Mouse (Mus musculus): ENCODE results near the gene Prdx6. TPM values are rescaled to one million over a fixed set of nuclear protein-coding genes. Genes with fewer than 3 reads are reported as not detected.

The Prdx6 gene
- polyA plus RNA-seq (2015; fragmentation: Nextera tagmentation; extraction: Ambion mirVana), result 383 and 398 TPM in 2 replicates

DNA sequence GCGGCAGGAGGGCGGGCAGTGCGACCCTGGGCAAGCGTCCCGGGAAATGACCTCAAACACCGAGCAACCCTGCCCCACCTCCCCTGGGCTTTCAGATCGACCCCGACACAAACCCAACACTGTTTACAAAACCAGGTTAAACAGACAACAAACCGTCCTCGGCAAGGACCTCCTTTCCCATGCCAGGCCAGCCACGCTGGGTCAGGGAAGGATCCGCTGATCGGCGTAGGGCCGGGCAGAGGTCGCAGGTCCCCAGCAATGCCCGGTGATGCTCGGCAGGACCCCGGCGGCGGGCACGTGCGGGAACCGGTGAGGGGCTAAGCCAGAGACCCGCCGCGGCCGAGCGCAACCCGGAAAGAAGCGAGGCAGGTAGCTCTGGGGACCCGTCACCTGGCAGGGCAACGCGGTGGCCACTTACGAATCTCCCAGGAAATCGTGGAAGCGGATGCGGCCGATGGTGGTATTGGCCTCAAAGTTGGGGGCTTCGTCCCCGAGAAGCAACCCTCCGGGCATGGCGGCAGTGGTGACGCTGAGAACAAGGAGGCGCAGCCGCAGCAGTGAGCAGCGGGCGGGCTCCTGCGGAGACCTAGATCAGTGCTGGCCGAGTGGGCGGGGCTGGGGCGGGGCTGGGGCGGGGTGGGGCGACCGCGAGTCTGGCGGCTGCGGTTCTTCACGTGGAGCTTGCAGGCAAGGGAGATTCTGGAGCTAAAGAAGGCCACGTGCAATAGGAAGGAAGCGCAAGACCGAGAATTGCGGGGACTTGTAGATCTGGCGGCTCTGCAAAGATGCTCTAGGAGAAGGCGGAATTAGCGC lies at the start of gene Prdx6:
Gene Prdx6 (minus strand): TSS at position 616 of the 813 bp plus-strand sequence.
- Histone ChIP-seq H3K4me2 (ENCODE audit: low read depth, low read length) (peak within 1 kb of the TSS; percentile 71), H3K36me3 (ENCODE audit: control insufficient read depth, insufficient read depth) (no peaks in the 10 kb centered on the region; the same call in 1 of the 2 replicates), H3K27ac (ENCODE audit: low read length) (peak within 1 kb of the TSS; percentile 90), H3K9ac (ENCODE audit: low read depth, low read length) (peak within 1 kb of the TSS; percentile 94), H3K4me3 (ENCODE audit: low read depth, low read length) (peak within 1 kb of the TSS; percentile 90), H3K9me3 (replicated peaks; ENCODE audit: control insufficient read depth, low read length) (no peaks in the 10 kb centered on the region), H3K4me1 (ENCODE audit: control insufficient read depth, low read depth, low read length) (peaks cover 69% of the 10 kb centered on the region), H3K27me3 (ENCODE audit: control insufficient read depth, insufficient read depth, low read depth, low read length) (no peaks in the 10 kb centered on the region)
- under 1% methylated on average over 66 of the region's 66 CpGs for WGBS (ENCODE audit: insufficient replicate concordance)
- ATAC-seq (ENCODE audit: low read depth), result peak; percentile 84

DNA sequence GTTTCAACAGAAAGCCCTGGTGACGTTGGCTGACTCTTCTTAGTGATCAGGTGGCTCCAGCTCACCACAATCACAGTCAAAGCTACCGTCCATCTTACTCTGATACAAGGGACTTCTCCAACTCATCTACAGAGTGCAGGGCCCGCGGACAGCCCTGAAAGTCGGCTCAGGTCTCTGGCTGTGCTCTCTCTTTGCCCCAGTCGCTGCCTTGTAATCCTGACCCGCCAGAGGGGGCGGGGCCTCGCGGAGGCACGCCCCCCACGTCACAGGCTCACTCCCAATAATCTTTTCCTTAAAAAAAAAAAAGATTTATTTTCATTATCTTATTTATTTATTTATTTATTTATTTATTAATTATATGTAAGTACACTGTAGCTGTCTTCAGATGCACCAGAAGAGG lies 37.2 kb upstream of the Prdx6 start:
- no peak overlapping the region for H3K4me3 ChIP-seq (ENCODE audit: low read depth, low read length)
- no peak for ATAC-seq (ENCODE audit: low read depth)
- WGBS (ENCODE audit: insufficient replicate concordance), result 36% methylated on average over 12 of the region's 12 CpGs

DNA sequence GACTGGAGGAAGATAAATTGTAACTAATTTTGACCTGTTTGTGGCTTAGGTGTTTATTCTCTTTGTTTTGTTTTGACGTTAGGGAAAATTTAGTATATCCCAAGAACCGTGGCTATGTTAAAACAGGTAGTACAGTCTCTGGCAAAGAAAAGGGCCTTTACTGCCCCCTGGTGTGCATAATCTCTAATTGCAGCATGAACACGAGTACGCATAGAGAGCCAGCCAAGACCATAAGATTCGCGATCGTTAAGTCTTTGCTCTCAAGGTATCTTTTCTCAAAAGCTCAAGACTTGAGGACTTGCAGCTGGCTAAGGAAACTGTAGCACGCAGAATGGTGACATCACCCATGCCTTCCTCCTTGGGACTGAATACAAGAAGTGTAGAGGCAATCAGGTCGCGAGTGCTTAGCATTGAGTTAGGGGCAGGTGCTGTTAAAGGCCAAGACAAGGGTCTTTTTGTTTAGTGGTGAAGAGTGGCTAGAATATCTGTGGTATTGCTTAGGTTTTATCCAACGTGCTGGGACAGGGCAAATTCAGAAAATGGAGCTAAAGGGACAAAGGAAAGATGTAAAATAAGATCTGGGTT lies 35.8 kb upstream of the Prdx6 start:
- Histone ChIP-seq H3K36me3 (ENCODE audit: control insufficient read depth, insufficient read depth) (no peaks in the 10 kb centered on the region), H3K27ac (ENCODE audit: low read length) (no peak overlapping the region), H3K9ac (ENCODE audit: low read depth, low read length) (no peak overlapping the region), H3K4me2 (ENCODE audit: low read depth, low read length) (no peak overlapping the region), H3K27me3 (ENCODE audit: control insufficient read depth, insufficient read depth, low read depth, low read length) (no peaks in the 10 kb centered on the region), H3K4me3 (ENCODE audit: low read depth, low read length) (no peak overlapping the region), H3K9me3 (replicated peaks; ENCODE audit: control insufficient read depth, low read length) (no peaks in the 10 kb centered on the region), H3K4me1 (ENCODE audit: control insufficient read depth, low read depth, low read length) (no peaks in the 10 kb centered on the region)
- ATAC-seq (ENCODE audit: low read depth), result peak; percentile 56
- 26% methylated on average over 11 of the region's 11 CpGs for WGBS (ENCODE audit: insufficient replicate concordance)

More for the DNA sequence above, 37.2 kb upstream of the Prdx6 start:
- H3K9me3 ChIP-seq (replicated peaks; ENCODE audit: control insufficient read depth, low read length), result no peaks in the 10 kb centered on the region
- no peak overlapping the region for H3K9ac ChIP-seq (ENCODE audit: low read depth, low read length)
- no peaks in the 10 kb centered on the region for H3K4me1 ChIP-seq (ENCODE audit: control insufficient read depth, low read depth, low read length)
- no peak overlapping the region for H3K4me2 ChIP-seq (ENCODE audit: low read depth, low read length)
- no peaks in the 10 kb centered on the region for H3K27me3 ChIP-seq (ENCODE audit: control insufficient read depth, insufficient read depth, low read depth, low read length)
- H3K27ac ChIP-seq (ENCODE audit: low read length), result no peak overlapping the region
- no peaks in the 10 kb centered on the region for H3K36me3 ChIP-seq (ENCODE audit: control insufficient read depth, insufficient read depth)

DNA sequence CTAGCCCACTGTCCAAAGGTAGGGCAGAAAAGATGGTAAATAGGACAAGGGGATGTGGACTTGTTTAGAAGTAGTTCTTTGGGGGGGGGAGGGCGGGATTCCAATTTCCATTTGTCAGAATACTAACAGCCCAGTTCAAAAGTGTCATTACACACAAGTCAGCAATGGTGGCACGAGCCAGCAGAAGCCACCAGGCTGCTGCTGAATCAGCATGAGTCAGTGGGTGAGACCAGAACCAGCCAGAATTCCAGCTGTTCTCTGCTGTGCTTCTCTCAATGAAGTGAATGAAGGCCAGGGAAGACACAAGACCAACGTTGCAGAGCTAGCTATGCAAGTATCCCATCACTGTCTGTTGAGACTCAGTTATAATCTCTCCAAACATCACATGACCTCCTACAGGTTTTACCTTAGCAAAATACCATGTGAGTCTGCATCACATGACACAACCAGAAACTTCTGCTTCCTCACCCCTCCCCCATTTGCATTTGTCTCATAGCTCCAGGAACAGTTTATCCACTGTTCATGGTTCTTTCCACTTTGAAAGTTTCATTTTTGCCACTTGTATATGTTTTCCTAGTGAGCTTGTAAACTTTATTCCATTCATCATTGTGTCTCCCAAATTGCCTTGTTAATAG lies 30.2 kb upstream of the Prdx6 start:
- Histone ChIP-seq H3K4me3 (ENCODE audit: low read depth, low read length) (no peak overlapping the region), H3K4me2 (ENCODE audit: low read depth, low read length) (no peak overlapping the region), H3K4me1 (ENCODE audit: control insufficient read depth, low read depth, low read length) (no peaks in the 10 kb centered on the region), H3K9me3 (replicated peaks; ENCODE audit: control insufficient read depth, low read length) (no peaks in the 10 kb centered on the region), H3K36me3 (ENCODE audit: control insufficient read depth, insufficient read depth) (no peaks in the 10 kb centered on the region), H3K9ac (ENCODE audit: low read depth, low read length) (no peak overlapping the region), H3K27ac (ENCODE audit: low read length) (no peak overlapping the region), H3K27me3 (ENCODE audit: control insufficient read depth, insufficient read depth, low read depth, low read length) (no peaks in the 10 kb centered on the region)
- 54% methylated on average over 3 of the region's 3 CpGs for WGBS (ENCODE audit: insufficient replicate concordance)
- ATAC-seq (ENCODE audit: low read depth), result no peak

DNA sequence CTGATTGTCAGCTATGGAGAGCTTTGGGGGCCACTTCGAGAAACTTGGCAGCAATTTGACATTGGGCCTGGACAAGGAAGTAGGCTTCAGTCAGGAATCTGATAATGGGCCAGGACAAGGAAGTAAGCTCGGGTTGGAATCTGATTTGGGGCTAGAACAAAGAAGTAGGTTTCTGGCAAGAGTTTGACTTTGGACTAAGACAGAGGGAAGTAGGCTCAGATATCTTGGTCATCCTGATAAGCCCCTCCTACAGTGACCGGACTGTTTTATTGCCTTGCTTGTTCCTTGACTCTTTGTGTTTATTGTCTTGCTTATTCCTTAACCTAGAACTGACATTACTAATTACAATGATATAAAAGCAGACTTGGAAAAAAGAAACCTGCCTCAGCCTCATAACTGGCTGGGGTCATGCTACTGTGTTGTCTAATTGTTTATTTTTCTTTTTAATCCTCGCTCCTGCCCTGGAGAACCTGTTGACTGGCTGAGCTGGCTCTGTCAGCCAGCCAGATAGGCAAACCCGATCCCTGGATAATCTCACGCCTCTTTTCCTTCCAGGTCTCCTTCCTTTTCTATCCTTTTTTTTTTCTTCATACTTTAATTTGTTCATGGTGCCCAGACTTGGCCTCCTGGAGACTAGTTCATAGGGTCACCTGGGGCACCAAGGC lies 28.4 kb upstream of the Prdx6 start:
- no peak overlapping the region for H3K27ac ChIP-seq (ENCODE audit: low read length)
- ATAC-seq (ENCODE audit: low read depth), result no peak
- H3K36me3 ChIP-seq (ENCODE audit: control insufficient read depth, insufficient read depth), result no peaks in the 10 kb centered on the region
- H3K4me1 ChIP-seq (ENCODE audit: control insufficient read depth, low read depth, low read length), result no peaks in the 10 kb centered on the region
- H3K4me3 ChIP-seq (ENCODE audit: low read depth, low read length), result no peak overlapping the region
- 51% methylated on average over 6 of the region's 6 CpGs for WGBS (ENCODE audit: insufficient replicate concordance)
- no peak overlapping the region for H3K4me2 ChIP-seq (ENCODE audit: low read depth, low read length)
- H3K9me3 ChIP-seq (replicated peaks; ENCODE audit: control insufficient read depth, low read length), result no peaks in the 10 kb centered on the region
- H3K27me3 ChIP-seq (ENCODE audit: control insufficient read depth, insufficient read depth, low read depth, low read length), result no peaks in the 10 kb centered on the region
- H3K9ac ChIP-seq (ENCODE audit: low read depth, low read length), result no peak overlapping the region

DNA sequence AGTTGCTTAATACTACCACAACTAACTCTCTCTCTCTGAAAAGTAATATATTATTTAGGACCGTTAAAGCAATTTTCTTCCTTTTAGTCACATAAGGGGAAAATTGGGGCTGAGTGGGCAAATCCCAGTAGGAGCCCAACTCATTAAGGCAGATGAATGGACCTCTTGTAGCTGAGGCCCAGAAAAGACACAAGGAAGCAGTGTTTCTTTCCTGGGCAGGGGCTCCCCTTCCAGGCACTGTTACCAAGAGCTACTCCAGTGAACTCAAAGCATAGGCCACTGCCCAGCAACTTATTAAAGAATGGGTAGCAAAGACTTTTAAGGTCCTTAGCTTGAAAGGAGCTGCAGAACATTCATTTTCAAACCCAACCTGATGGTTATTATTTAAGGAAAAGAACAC lies 22.5 kb upstream of the Prdx6 start:
- 88% methylated on average over 1 of the region's 1 CpGs for WGBS (ENCODE audit: insufficient replicate concordance)
- Histone ChIP-seq H3K9me3 (replicated peaks; ENCODE audit: control insufficient read depth, low read length) (no peaks in the 10 kb centered on the region), H3K27me3 (ENCODE audit: control insufficient read depth, insufficient read depth, low read depth, low read length) (no peaks in the 10 kb centered on the region), H3K4me3 (ENCODE audit: low read depth, low read length) (no peak overlapping the region), H3K27ac (ENCODE audit: low read length) (no peak overlapping the region), H3K36me3 (ENCODE audit: control insufficient read depth, insufficient read depth) (no peaks in the 10 kb centered on the region), H3K4me1 (ENCODE audit: control insufficient read depth, low read depth, low read length) (peaks cover 12% of the 10 kb centered on the region), H3K9ac (ENCODE audit: low read depth, low read length) (no peak overlapping the region), H3K4me2 (ENCODE audit: low read depth, low read length) (no peak overlapping the region)
- no peak for ATAC-seq (ENCODE audit: low read depth)

DNA sequence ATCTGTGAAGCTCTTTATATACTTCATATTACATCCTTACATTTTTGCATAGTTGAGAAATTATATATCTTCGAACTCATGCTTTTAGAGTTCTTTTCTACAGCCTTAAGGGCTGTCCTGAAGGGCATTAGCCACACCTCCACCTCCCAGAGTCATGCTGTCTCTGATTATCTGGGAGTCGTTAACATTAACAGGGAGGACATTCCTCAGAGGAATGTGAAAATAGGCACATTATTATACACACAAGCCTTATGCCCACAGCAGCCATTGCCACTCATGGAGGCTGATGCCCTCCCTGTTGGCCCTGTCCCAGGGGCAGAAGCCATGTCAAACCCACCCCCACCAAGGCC lies 20.4 kb upstream of the Prdx6 start:
- no peak for ATAC-seq (ENCODE audit: low read depth)
- 59% methylated on average over 2 of the region's 2 CpGs for WGBS (ENCODE audit: insufficient replicate concordance)
- no peak overlapping the region for H3K4me2 ChIP-seq (ENCODE audit: low read depth, low read length)

DNA sequence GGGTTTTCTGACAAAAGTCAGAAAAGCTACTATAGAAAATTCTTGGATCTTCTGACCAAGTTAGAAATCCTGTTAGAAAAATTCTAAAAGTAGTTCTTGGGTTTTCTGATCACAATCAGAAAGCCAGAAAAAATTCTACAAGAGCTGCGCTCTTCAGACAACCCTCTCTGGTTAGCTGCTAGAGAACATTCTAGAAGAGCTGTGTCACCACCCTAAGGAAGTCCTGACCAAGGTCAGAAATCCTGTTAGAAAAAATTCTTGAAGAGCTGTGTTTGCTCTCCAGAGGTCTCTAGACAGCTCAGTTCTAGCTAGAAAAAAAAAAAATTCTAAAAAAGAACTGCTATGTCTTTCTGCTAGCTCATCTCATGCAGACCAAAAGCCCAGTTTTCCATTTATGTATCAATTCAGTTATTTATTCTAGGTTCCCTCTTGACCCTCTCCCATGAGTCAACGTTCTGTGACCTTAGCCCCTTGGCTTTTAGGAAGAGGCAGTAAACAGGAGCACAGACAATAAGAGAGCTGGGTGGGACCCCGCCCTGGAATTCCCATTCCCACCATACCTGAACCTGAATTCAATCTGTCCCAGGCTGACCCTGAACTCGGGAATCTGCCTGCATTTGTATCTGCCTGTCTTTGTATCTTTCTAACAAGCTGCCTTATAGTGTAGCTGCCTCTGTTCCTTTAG lies 19.9 kb upstream of the Prdx6 start:
- no peak for ATAC-seq (ENCODE audit: low read depth)
- Histone ChIP-seq H3K4me3 (ENCODE audit: low read depth, low read length) (no peak overlapping the region), H3K4me1 (ENCODE audit: control insufficient read depth, low read depth, low read length) (peaks cover 15% of the 10 kb centered on the region), H3K9ac (ENCODE audit: low read depth, low read length) (no peak overlapping the region), H3K36me3 (ENCODE audit: control insufficient read depth, insufficient read depth) (no peaks in the 10 kb centered on the region), H3K27ac (ENCODE audit: low read length) (no peak overlapping the region), H3K27me3 (ENCODE audit: control insufficient read depth, insufficient read depth, low read depth, low read length) (no peaks in the 10 kb centered on the region), H3K4me2 (ENCODE audit: low read depth, low read length) (no peak overlapping the region), H3K9me3 (replicated peaks; ENCODE audit: control insufficient read depth, low read length) (no peaks in the 10 kb centered on the region)
- WGBS (ENCODE audit: insufficient replicate concordance), result 59% methylated on average over 4 of the region's 4 CpGs

More for the DNA sequence above, 20.4 kb upstream of the Prdx6 start:
- Histone ChIP-seq H3K4me1 (ENCODE audit: control insufficient read depth, low read depth, low read length) (peaks cover 15% of the 10 kb centered on the region), H3K4me3 (ENCODE audit: low read depth, low read length) (no peak overlapping the region), H3K9ac (ENCODE audit: low read depth, low read length) (no peak overlapping the region), H3K27ac (ENCODE audit: low read length) (no peak overlapping the region), H3K36me3 (ENCODE audit: control insufficient read depth, insufficient read depth) (no peaks in the 10 kb centered on the region), H3K27me3 (ENCODE audit: control insufficient read depth, insufficient read depth, low read depth, low read length) (no peaks in the 10 kb centered on the region), H3K9me3 (replicated peaks; ENCODE audit: control insufficient read depth, low read length) (no peaks in the 10 kb centered on the region)

Data from liver, embryonic 16.5 days (tissue).